Mouse (Mus musculus) liver, embryonic 16.5 days (tissue): ENCODE measurements around the gene Slc5a1. TPM values are rescaled to one million over a fixed set of nuclear protein-coding genes. Genes with fewer than 3 reads are reported as not detected.

Source experiments
- ATAC-seq: fragments of 200-750 bp; cut with Nextera tagmentation; 2 replicates; pipeline ENCODE4 v1.8.0; 2017; ENCODE audit warnings: low read depth, mild to moderate bottlenecking, moderate number of reproducible peaks, moderate library complexity
- H3K27ac ChIP-seq: fragments of 300-500 bp; sonication (generic); 2 replicates; pipeline ENCODE4 v1.5.1; 2014; ENCODE audit warnings: mild to moderate bottlenecking, low read length
- H3K27me3 ChIP-seq: fragments of 300-500 bp; sonication (generic); 2 replicates; pipeline ENCODE4 v1.6.1; 2014; ENCODE audit warnings: low read depth, low read length, mixed read lengths; ENCODE audit not compliant: control insufficient read depth, insufficient read depth
- H3K36me3 ChIP-seq: fragments of 300-500 bp; sonication (generic); 2 replicates; pipeline ENCODE4 v1.6.1; 2014; ENCODE audit warnings: mild to moderate bottlenecking; ENCODE audit not compliant: control insufficient read depth, insufficient read depth
- H3K4me1 ChIP-seq: fragments of 300-500 bp; sonication (generic); 2 replicates; pipeline ENCODE4 v1.6.1; 2014; ENCODE audit warnings: low read depth, low read length, mixed read lengths; ENCODE audit not compliant: control insufficient read depth
- H3K4me2 ChIP-seq: fragments of 300-500 bp; sonication (generic); 2 replicates; pipeline ENCODE4 v1.6.1; 2014; ENCODE audit warnings: low read depth, low read length, mixed read lengths
- H3K4me3 ChIP-seq: fragments of 300-500 bp; sonication (generic); 2 replicates; pipeline ENCODE4 v1.5.1; 2014; ENCODE audit warnings: low read depth, mild to moderate bottlenecking, low read length
- H3K9ac ChIP-seq: fragments of 300-500 bp; sonication (generic); 2 replicates; pipeline ENCODE4 v1.6.1; 2014; ENCODE audit warnings: low read depth, low read length
- H3K9me3 ChIP-seq: fragments of 300-500 bp; sonication (generic); replicated peaks from 2 replicates; pipeline ENCODE4 v1.6.1; 2016; ENCODE audit warnings: low read length; ENCODE audit not compliant: control insufficient read depth
- WGBS: fragments of 180-500 bp; shearing (Covaris S2); extraction: QIAGEN DNeasy Blood & Tissue Kit; methylation state at CpG from one replicate; pipeline ENCODE4 v1.1.7; 2014; ENCODE audit not compliant: insufficient replicate concordance; 5-methylcytosine and 5-hydroxymethylcytosine counted together
- polyA plus RNA-seq: library from polyadenylated mRNA; unstranded; fragments of >200 nt; fragmentation: Nextera tagmentation; extraction: Ambion mirVana; gene quantifications from 2 replicates; pipeline ENCODE4 v1.2.1, GENCODE M21; 2015

The Slc5a1 gene
- polyA plus RNA-seq, 1 experiment from 2014 or later: 0.74 TPM

- Histone ChIP-seq H3K27ac (no peak overlapping the region), H3K4me1 (peaks cover 8% of the 10 kb centered on the region), H3K9ac (no peak overlapping the region), H3K27me3 (no peaks in the 10 kb centered on the region), H3K4me2 (no peak overlapping the region), H3K36me3 (no peaks in the 10 kb centered on the region), H3K4me3 (no peak overlapping the region), H3K9me3 (no peaks in the 10 kb centered on the region)
- WGBS: 61% methylated on average over 6 of the region's 6 CpGs
- ATAC-seq: no peak
These were observed 99.1 kb downstream of the Slc5a1 start for GRCm38 (mm10) chr5:33203171-33203565.

GRCm38 (mm10) chr5:33203691-33204242, 99.7 kb downstream of the Slc5a1 start:
- WGBS: 9% methylated on average over 9 of the region's 9 CpGs
- H3K27ac ChIP-seq: no peak overlapping the region
- H3K4me2 ChIP-seq: peak overlapping the region; percentile 42
- H3K36me3 ChIP-seq: no peaks in the 10 kb centered on the region
- H3K9me3 ChIP-seq: no peaks in the 10 kb centered on the region
- no peak overlapping the region for H3K4me3 ChIP-seq
- H3K27me3 ChIP-seq: no peaks in the 10 kb centered on the region
- no peak overlapping the region for H3K9ac ChIP-seq
- peaks cover 8% of the 10 kb centered on the region for H3K4me1 ChIP-seq
- ATAC-seq: peak; percentile 58; the same call in 1 of the 2 replicates

DNA sequence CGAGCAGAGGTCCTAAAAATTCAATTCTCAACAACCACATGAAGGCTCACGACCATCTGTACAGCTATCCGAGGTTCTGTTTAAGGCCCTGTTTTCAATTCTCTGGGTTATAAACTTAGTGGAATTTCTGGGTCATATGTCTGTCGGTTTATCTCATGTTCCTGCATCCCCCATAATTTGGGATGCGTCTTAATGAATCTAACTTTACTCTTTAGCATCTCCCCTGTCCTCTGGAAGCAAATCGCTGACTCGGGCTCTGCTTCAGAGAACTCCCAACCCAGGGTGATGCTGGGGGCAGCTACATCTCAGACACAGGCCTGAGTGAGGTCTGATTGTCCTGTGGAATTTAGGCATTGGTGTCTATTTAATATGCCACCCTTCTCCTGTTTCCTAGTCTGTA, 100.3 kb downstream of the Slc5a1 start:
- Histone ChIP-seq H3K4me2 (peak overlapping the region; percentile 42; the same call in 1 of the 2 replicates), H3K4me3 (no peak overlapping the region), H3K27me3 (no peaks in the 10 kb centered on the region), H3K27ac (no peak overlapping the region), H3K9ac (no peak overlapping the region), H3K36me3 (no peaks in the 10 kb centered on the region), H3K9me3 (no peaks in the 10 kb centered on the region), H3K4me1 (peaks cover 8% of the 10 kb centered on the region)
- ATAC-seq: no peak
- WGBS: 59% methylated on average over 7 of the region's 7 CpGs

GRCm38 (mm10) chr5:33206328-33206727, 102.3 kb downstream of the Slc5a1 start:
- H3K4me3 ChIP-seq: no peak overlapping the region
- no peaks in the 10 kb centered on the region for H3K27me3 ChIP-seq
- no peaks in the 10 kb centered on the region for H3K36me3 ChIP-seq
- peaks cover 8% of the 10 kb centered on the region for H3K4me1 ChIP-seq
- WGBS: 37% methylated on average over 7 of the region's 7 CpGs
- H3K9ac ChIP-seq: no peak overlapping the region
- no peak overlapping the region for H3K4me2 ChIP-seq
- no peaks in the 10 kb centered on the region for H3K9me3 ChIP-seq
- no peak for ATAC-seq
- no peak overlapping the region for H3K27ac ChIP-seq

GRCm38 (mm10) chr5:33207136-33207535, 103.1 kb downstream of the Slc5a1 start:
- Histone ChIP-seq H3K4me1 (peaks cover 8% of the 10 kb centered on the region), H3K9ac (no peak overlapping the region; the same call in 1 of the 2 replicates), H3K4me3 (no peak overlapping the region), H3K36me3 (no peaks in the 10 kb centered on the region), H3K27me3 (no peaks in the 10 kb centered on the region), H3K4me2 (no peak overlapping the region), H3K9me3 (no peaks in the 10 kb centered on the region), H3K27ac (no peak overlapping the region)
- ATAC-seq: no peak
- WGBS: 52% methylated on average over 9 of the region's 9 CpGs

DNA sequence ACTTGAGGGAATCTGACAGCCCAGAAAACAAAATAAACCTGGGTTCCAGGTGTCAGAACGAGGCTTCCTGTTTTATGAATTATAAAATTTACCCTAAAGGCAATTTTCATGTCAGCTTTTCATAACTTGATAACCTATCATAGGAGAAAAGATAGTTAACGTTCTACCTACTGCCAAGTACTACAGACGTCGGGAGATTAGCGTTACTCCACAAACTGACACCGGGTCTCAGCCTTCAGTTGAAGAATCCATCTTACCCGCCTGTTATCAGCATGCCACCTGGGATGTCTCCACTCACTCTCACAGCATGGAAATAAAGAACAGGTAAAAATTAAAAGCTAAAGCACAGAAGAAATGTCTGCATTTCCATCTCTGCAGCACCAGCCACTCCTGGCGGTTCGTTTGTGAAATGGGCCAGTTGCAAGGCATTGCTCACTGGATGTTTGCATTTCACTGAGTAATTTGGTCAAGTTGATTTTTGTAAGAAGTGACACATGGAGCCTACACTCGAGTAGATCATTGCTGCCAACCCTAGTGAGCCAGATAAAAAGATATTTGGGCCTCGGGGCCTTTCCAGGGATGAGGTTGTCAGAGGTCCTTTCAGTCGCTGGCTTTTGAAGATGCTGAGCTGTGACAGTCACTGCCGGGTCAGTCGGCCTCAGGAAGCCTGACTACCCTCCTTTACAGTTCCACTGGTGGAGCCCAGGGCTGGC, 104.7 kb downstream of the Slc5a1 start:
- no peak overlapping the region for H3K27ac ChIP-seq
- H3K4me2 ChIP-seq: no peak overlapping the region
- peaks cover 8% of the 10 kb centered on the region for H3K4me1 ChIP-seq
- ATAC-seq: no peak
- H3K36me3 ChIP-seq: no peaks in the 10 kb centered on the region
- no peaks in the 10 kb centered on the region for H3K27me3 ChIP-seq
- H3K4me3 ChIP-seq: no peak overlapping the region
- H3K9me3 ChIP-seq: no peaks in the 10 kb centered on the region
- 50% methylated on average over 14 of the region's 14 CpGs for WGBS
- H3K9ac ChIP-seq: no peak overlapping the region

GRCm38 (mm10) chr5:33210515-33210914, 106.5 kb downstream of the Slc5a1 start:
- no peaks in the 10 kb centered on the region for H3K9me3 ChIP-seq
- no peak for ATAC-seq
- H3K27ac ChIP-seq: no peak overlapping the region
- no peaks in the 10 kb centered on the region for H3K36me3 ChIP-seq
- peaks cover 8% of the 10 kb centered on the region for H3K4me1 ChIP-seq
- H3K27me3 ChIP-seq: no peaks in the 10 kb centered on the region
- no peak overlapping the region for H3K4me3 ChIP-seq
- 75% methylated on average over 3 of the region's 3 CpGs for WGBS
- no peak overlapping the region for H3K9ac ChIP-seq
- H3K4me2 ChIP-seq: no peak overlapping the region

DNA sequence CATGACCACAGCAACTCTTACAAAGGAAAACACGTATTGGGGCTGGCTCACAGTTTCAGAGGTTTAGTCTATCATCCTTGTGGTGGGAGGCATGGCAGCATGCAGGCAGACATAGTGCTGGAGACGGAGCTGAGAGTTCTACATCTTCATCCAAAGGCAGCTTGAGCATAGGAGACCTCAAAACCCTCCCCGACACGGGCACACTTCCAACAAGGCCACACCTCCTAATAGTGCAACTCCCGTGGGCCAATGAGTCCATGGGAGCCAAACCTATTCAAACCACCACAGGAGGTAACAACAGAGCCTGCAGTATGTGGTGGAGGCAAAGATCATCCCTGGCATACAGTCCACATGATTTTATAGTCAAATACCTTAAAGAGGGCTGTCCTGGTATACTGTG, 107.2 kb downstream of the Slc5a1 start:
- WGBS: 70% methylated on average over 5 of the region's 5 CpGs
- Histone ChIP-seq H3K27me3 (no peaks in the 10 kb centered on the region), H3K27ac (no peak overlapping the region), H3K4me3 (no peak overlapping the region), H3K36me3 (no peaks in the 10 kb centered on the region), H3K4me2 (no peak overlapping the region), H3K9ac (no peak overlapping the region), H3K9me3 (no peaks in the 10 kb centered on the region), H3K4me1 (peaks cover 7% of the 10 kb centered on the region)
- no peak for ATAC-seq
